Mouse (Mus musculus): ENCODE data around the gene Tlnrd1.

DNA sequence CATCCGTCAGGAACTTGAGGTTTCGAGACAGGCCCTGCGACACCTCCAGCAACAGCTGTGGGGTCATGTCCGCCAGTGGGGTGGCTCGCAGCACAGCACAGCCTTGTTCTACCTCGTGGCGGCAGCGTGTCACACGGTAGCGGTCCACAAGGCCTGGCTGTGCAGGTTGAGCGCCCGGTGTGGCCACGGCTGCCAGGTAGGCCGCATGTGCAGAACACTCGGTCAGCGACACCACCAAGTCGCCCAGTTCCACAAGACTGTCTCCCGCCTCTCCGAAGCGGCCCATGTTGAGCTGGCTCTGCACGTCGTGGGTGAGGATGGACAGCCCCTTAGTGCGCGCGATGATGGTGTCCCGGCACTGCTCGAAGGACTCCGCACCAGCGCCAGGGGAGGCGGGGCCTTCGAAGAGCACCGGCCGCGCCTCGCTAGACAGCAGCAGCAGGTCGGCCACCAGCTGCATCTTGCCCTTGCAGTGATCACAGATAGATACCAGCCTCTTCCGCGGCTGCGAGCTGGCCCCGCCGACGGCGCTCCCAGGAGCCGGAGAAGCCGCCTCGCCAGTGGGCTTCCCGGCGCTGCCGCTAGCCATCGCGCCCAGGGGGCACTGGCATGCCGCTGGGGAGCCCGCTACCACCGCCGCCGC lies 1.4 kb downstream of the Tlnrd1 start:
- TF ChIP-seq CTCF (IDR thresholded peaks at IDR 0.05; ENCODE audit: low read depth, low read length) = no peak
- no peak for TF ChIP-seq TAL1 (conservative IDR thresholded peaks at IDR 0.05; ENCODE audit: low read depth, low read length)

Measured in G1E (cell line).